Mouse (Mus musculus) myocyte (in vitro differentiated cells): Measurements from ENCODE around the gene 1700020N01Rik.

Experiments used
- CEBPB ChIP-seq: IDR thresholded peaks from 2 replicates; pipeline ENCODE4 v1.6.1; 2011; ENCODE audit warnings: mild to moderate bottlenecking, moderate library complexity; ENCODE audit not compliant: poor library complexity, insufficient read depth, severe bottlenecking
- E2F4 ChIP-seq: IDR thresholded peaks from one replicate; pipeline ENCODE4 v1.6.1; 2011; ENCODE audit warnings: mild to moderate bottlenecking, control low read depth, moderate library complexity; ENCODE audit not compliant: insufficient read depth
- MAX ChIP-seq: IDR thresholded peaks from one replicate; pipeline ENCODE4 v1.6.1; 2011; ENCODE audit warnings: low read depth, mild to moderate bottlenecking, control low read depth
- MYOD1 ChIP-seq, 3 experiments: IDR thresholded peaks; one replicate each; pipeline ENCODE4 v1.6.1; 2011; ENCODE audit warnings: control low read depth in 2 of 3, low read depth in 2 of 3, mild to moderate bottlenecking in 2 of 3, moderate library complexity in 1 of 3; ENCODE audit not compliant: insufficient read length in 2 of 3, control insufficient read depth in 1 of 3
- POLR2A ChIP-seq: IDR thresholded peaks from one replicate; pipeline ENCODE4 v1.6.1; 2011; ENCODE audit warnings: low read depth, mild to moderate bottlenecking, control low read depth, moderate library complexity; ENCODE audit not compliant: insufficient read length
- POLR2AphosphoS2 ChIP-seq: IDR thresholded peaks from one replicate; pipeline ENCODE4 v1.6.1; 2011; ENCODE audit warnings: low read depth, control low read depth; ENCODE audit not compliant: insufficient read length

DNA sequence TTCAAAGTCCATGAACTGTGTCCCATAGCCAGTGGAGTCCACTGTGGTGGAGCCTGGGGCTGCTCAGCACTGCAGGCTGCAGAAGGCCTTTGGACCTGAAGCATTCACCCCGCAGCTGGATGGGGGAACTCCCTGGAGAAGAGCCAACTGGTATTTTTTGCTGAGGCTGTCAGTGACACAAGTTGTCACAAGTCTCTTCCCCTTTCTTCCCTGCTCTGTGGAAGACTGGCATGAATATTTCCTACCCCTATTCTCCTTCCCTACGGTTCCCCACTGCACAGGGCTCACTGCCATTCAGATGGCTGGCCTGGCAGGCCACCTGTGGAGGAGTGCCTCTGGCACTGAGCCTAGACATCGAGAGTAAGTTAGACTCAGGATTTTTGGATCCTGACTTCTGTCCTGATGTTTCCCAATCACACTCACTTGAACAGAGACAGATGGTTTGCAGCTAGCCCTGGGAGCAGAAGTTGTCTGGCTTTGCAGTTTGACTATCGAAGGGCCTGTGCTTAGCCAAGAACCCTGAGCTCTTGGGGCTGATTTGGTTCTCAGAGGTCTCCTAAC is 12.1 kb downstream of the 1700020N01Rik start:
- TF ChIP-seq CEBPB (no peak), POLR2A (no peak), E2F4 (no peak), MAX (no peak), POLR2AphosphoS2 (no peak), MYOD1 (IDR thresholded peaks at IDR 0.05; ENCODE audit: control insufficient read depth in 1 of 3, insufficient read length in 2 of 3, low read depth in 2 of 3) (no peak)
